9 mouse cellular contexts compared by ENCODE assay signal in genomic region chr7:30698589-30698988, GRCm38 (mm10). TPM values are rescaled to one million over a fixed set of nuclear protein-coding genes. Genes with fewer than 3 reads are reported as not detected.
DNase-seq lines count a peak whose midpoint lies in the region; ATAC-seq and TF ChIP-seq lines count a peak whose summit lies in the region.
"Had no signal": no experiment of that assay in that cellular context is flagged by ENCODE, and none has a peak within 500 bp of the region (broad histone marks: within the 10 kb centered on the region; RNA-seq: fewer than 3 reads in every experiment).

Gene 2200002J24Rik, plus strand, starts transcription at chr7:30698926.

- no peak within 1 kb of the TSS for H3K4me3 ChIP-seq in kidney, adult 2 months (ENCODE audit: insufficient read depth, low read depth, low read length)
- H3K4me3 ChIP-seq in small intestine, adult 2 months (ENCODE audit: low read depth, low read length): no peak within 1 kb of the TSS
- no peak within 1 kb of the TSS for H3K4me3 ChIP-seq in cerebellum, adult 2 months (replicated peaks; ENCODE audit: insufficient read depth, low read depth, low read length)
- H3K4me3 ChIP-seq: lung, embryonic 15.5 days had no signal

- whole genome bisulfite sequencing in kidney, adult 2 months: 50% methylated on average over 9 of the region's 9 CpGs
- WGBS in small intestine, adult 2 months: 25% methylated on average over 9 of the region's 9 CpGs
- WGBS in cerebellum, adult 2 months: 41% methylated on average over 9 of the region's 9 CpGs

- DNase-seq in kidney, postnatal 4 days: peak; percentile 50 to 62
- DNase-seq in kidney, adult 2 months: no peak
- peak; percentile 91 for DNase-seq in R1 (ENCODE audit: low read depth, low spot score)
- no peak for DNase-seq in cerebellum, adult 2 months
- DNase-seq in urinary bladder, postnatal 25 days (ENCODE audit: low spot score): no peak
- no peak for DNase-seq in right cerebral cortex, adult 2 months (ENCODE audit: low spot score in 2 of 2)

- H3K27me3 ChIP-seq in kidney, adult 2 months (replicated peaks; ENCODE audit: control insufficient read depth, insufficient read depth, low read length): no peaks in the 10 kb centered on the region
- no peaks in the 10 kb centered on the region for H3K27me3 ChIP-seq in small intestine, adult 2 months (ENCODE audit: control insufficient read depth, insufficient read depth, low read length)
- no peaks in the 10 kb centered on the region for H3K27me3 ChIP-seq in cerebellum, adult 2 months (ENCODE audit: control insufficient read depth, insufficient read depth, low read length)
- H3K27me3 ChIP-seq: lung, embryonic 15.5 days had no signal

- no peak for TF ChIP-seq CTCF in kidney, adult 2 months (conservative IDR thresholded peaks at IDR 0.05; ENCODE audit: insufficient read depth, insufficient read length, low read depth, low read length)
- no peak for TF ChIP-seq CTCF in small intestine, adult 2 months (IDR thresholded peaks at IDR 0.05; ENCODE audit: extremely low read depth, insufficient read length, insufficient replicate concordance, low read depth, low read length)
- no peak for TF ChIP-seq CTCF in cerebellum, adult 2 months (IDR thresholded peaks at IDR 0.05; ENCODE audit: borderline replicate concordance, insufficient read depth, low read depth, low read length)

- no peaks in the 10 kb centered on the region for H3K36me3 ChIP-seq in kidney, adult 2 months (ENCODE audit: control insufficient read depth, insufficient read depth, low read length)
- H3K36me3 ChIP-seq in small intestine, adult 2 months (ENCODE audit: control insufficient read depth, insufficient read depth, low read length): no peaks in the 10 kb centered on the region
- H3K36me3 ChIP-seq: lung, embryonic 15.5 days had no signal

- H3K4me1 ChIP-seq in kidney, adult 2 months (ENCODE audit: control insufficient read depth, insufficient read depth, low read length): peaks cover 7% of the 10 kb centered on the region; the same call in 1 of the 2 replicates
- H3K4me1 ChIP-seq in small intestine, adult 2 months (ENCODE audit: control insufficient read depth, insufficient read depth, insufficient read length, low read length): peaks cover 16% of the 10 kb centered on the region
- no peaks in the 10 kb centered on the region for H3K4me1 ChIP-seq in cerebellum, adult 2 months (ENCODE audit: control insufficient read depth, insufficient read depth, low read length)

- no peak within 1 kb of the TSS for H3K27ac ChIP-seq in kidney, adult 2 months (ENCODE audit: insufficient read depth, low read depth, low read length)
- peak within 1 kb of the TSS; percentile 45 for H3K27ac ChIP-seq in small intestine, adult 2 months (ENCODE audit: insufficient read depth, low read depth, low read length)
- H3K27ac ChIP-seq in cerebellum, adult 2 months (ENCODE audit: insufficient read depth, low read length): no peak within 1 kb of the TSS
- H3K27ac ChIP-seq: lung, embryonic 15.5 days had no signal

- ATAC-seq in erythroid progenitor cell, adult 5-6 weeks (replicated peaks; ENCODE audit: low FRiP score, poor library complexity, severe bottlenecking): 0 out of 2 replicates have a peak, but pooled peaks have one; percentile 30

- TF ChIP-seq POLR2A in kidney, adult 2 months (IDR thresholded peaks at IDR 0.05; ENCODE audit: low read depth, low read length): no peak
- no peak for TF ChIP-seq POLR2A in small intestine, adult 2 months (IDR thresholded peaks at IDR 0.05; ENCODE audit: low read depth, low read length)
- no peak for TF ChIP-seq POLR2A in cerebellum, adult 2 months (IDR thresholded peaks at IDR 0.05; ENCODE audit: borderline replicate concordance, insufficient read depth, low read length)

RNA-seq across cellular contexts. Expression of gene 2200002J24Rik, which starts in this region (rescaled TPM):
- 0.96 and 1.4 TPM in 2 replicates for polyA plus RNA-seq in kidney, adult 2 months (2012; rRNA removed)
- total RNA-seq in erythroid progenitor cell, adult 5-6 weeks (2015; ENCODE audit: low replicate concordance): not detected in 2 replicates
- not detected in 2 replicates for total RNA-seq in erythroid progenitor cell, adult 5-6 weeks (2017; ENCODE audit: low replicate concordance)
- 1.1 and 6.1 TPM in 2 replicates for polyA plus RNA-seq in small intestine, adult 2 months (2012; rRNA removed)
- not detected in 2 replicates for polyA plus RNA-seq in cerebellum, adult 2 months (2012; rRNA removed)

Comparison
In these comparisons a context has a peak if more than half of its experiments do, and no peak if none do; other contexts are left out.
1. DNase-seq: peak in kidney, postnatal 4 days (2 of 2) and R1 (single experiment); none in kidney, adult 2 months (single experiment), cerebellum, adult 2 months (0 of 2), urinary bladder, postnatal 25 days (single experiment) and right cerebral cortex, adult 2 months (0 of 2).
2. Peak in ATAC-seq in erythroid progenitor cell, adult 5-6 weeks; RNA of the gene not detected or under 1 TPM.